Mouse (Mus musculus): ENCODE measurements around the gene Nkx2-5. TPM values are rescaled to one million over a fixed set of nuclear protein-coding genes. Genes with fewer than 3 reads are reported as not detected.

Nkx2-5 gene
- polyA plus RNA-seq, 1 experiment from 2014 or later: 0.91 TPM

- no peak for ATAC-seq (ENCODE audit: low FRiP score, low TSS enrichment)
- no peak for TF ChIP-seq EP300 (optimal IDR thresholded peaks at IDR 0.05)
- TF ChIP-seq CTCF (IDR thresholded peaks at IDR 0.05; ENCODE audit: low read depth): no peak
Observed at GRCm38 (mm10) chr17:26792096-26792495, 52.7 kb downstream of the Nkx2-5 start.

GRCm38 (mm10) chr17:26791580-26791979, 53.2 kb downstream of the Nkx2-5 start:
- Histone ChIP-seq H3K4me1 (replicated peaks; ENCODE audit: control insufficient read depth, insufficient read depth) (no peaks in the 10 kb centered on the region), H3K9ac (ENCODE audit: low read length) (no peak overlapping the region), H3K36me3 (ENCODE audit: control insufficient read depth, insufficient read depth, low read length) (peaks cover 17% of the 10 kb centered on the region), H3K4me3 (ENCODE audit: low read depth, low read length) (no peak overlapping the region), H3K27ac (replicated peaks) (no peak overlapping the region), H3K9me3 (ENCODE audit: control insufficient read depth, low read length) (no peaks in the 10 kb centered on the region), H3K27me3 (ENCODE audit: control insufficient read depth, insufficient read depth, low read length) (no peaks in the 10 kb centered on the region), H3K4me2 (replicated peaks; ENCODE audit: low read depth) (no peak overlapping the region)
- ATAC-seq (ENCODE audit: low FRiP score, low TSS enrichment) (no peak), DNase-seq (ENCODE audit: low spot score) (no peak)
- 84% methylated on average over 7 of the region's 7 CpGs for WGBS
- TF ChIP-seq CTCF (IDR thresholded peaks at IDR 0.05; ENCODE audit: low read depth) (no peak), EP300 (optimal IDR thresholded peaks at IDR 0.05) (no peak)

More at GRCm38 (mm10) chr17:26792096-26792495, 52.7 kb downstream of the Nkx2-5 start:
- 92% methylated on average over 15 of the region's 15 CpGs for WGBS
- H3K4me1 ChIP-seq (replicated peaks; ENCODE audit: control insufficient read depth, insufficient read depth): no peaks in the 10 kb centered on the region
- H3K27me3 ChIP-seq (ENCODE audit: control insufficient read depth, insufficient read depth, low read length): no peaks in the 10 kb centered on the region
- no peak overlapping the region for H3K9ac ChIP-seq (ENCODE audit: low read length)
- no peak overlapping the region for H3K4me2 ChIP-seq (replicated peaks; ENCODE audit: low read depth)
- no peaks in the 10 kb centered on the region for H3K9me3 ChIP-seq (ENCODE audit: control insufficient read depth, low read length)
- DNase-seq (ENCODE audit: low spot score): no peak
- no peak overlapping the region for H3K27ac ChIP-seq (replicated peaks)
- H3K36me3 ChIP-seq (ENCODE audit: control insufficient read depth, insufficient read depth, low read length): peaks cover 17% of the 10 kb centered on the region
- no peak overlapping the region for H3K4me3 ChIP-seq (ENCODE audit: low read depth, low read length)

GRCm38 (mm10) chr17:26790269-26791214, 54.3 kb downstream of the Nkx2-5 start:
- no peak for DNase-seq (ENCODE audit: low spot score)
- Histone ChIP-seq H3K9ac (ENCODE audit: low read length) (no peak overlapping the region), H3K4me2 (replicated peaks; ENCODE audit: low read depth) (no peak overlapping the region), H3K9me3 (ENCODE audit: control insufficient read depth, low read length) (no peaks in the 10 kb centered on the region), H3K27ac (replicated peaks) (no peak overlapping the region), H3K27me3 (ENCODE audit: control insufficient read depth, insufficient read depth, low read length) (no peaks in the 10 kb centered on the region), H3K4me1 (replicated peaks; ENCODE audit: control insufficient read depth, insufficient read depth) (no peaks in the 10 kb centered on the region), H3K4me3 (ENCODE audit: low read depth, low read length) (no peak overlapping the region), H3K36me3 (ENCODE audit: control insufficient read depth, insufficient read depth, low read length) (peaks cover 17% of the 10 kb centered on the region)
- TF ChIP-seq CTCF (IDR thresholded peaks at IDR 0.05; ENCODE audit: low read depth) (no peak), EP300 (optimal IDR thresholded peaks at IDR 0.05) (no peak)
- WGBS: 87% methylated on average over 11 of the region's 11 CpGs
- ATAC-seq (ENCODE audit: low FRiP score, low TSS enrichment): no peak

GRCm38 (mm10) chr17:26789460-26790268, 55.1 kb downstream of the Nkx2-5 start:
- no peaks in the 10 kb centered on the region for H3K9me3 ChIP-seq (ENCODE audit: control insufficient read depth, low read length)
- DNase-seq (ENCODE audit: low spot score) (no peak), ATAC-seq (ENCODE audit: low FRiP score, low TSS enrichment) (no peak)
- no peak overlapping the region for H3K9ac ChIP-seq (ENCODE audit: low read length)
- no peak overlapping the region for H3K4me3 ChIP-seq (ENCODE audit: low read depth, low read length)
- TF ChIP-seq CTCF (IDR thresholded peaks at IDR 0.05; ENCODE audit: low read depth) (no peak), EP300 (optimal IDR thresholded peaks at IDR 0.05) (no peak)
- WGBS: 88% methylated on average over 8 of the region's 8 CpGs
- H3K27me3 ChIP-seq (ENCODE audit: control insufficient read depth, insufficient read depth, low read length): no peaks in the 10 kb centered on the region
- H3K4me1 ChIP-seq (replicated peaks; ENCODE audit: control insufficient read depth, insufficient read depth): no peaks in the 10 kb centered on the region
- H3K4me2 ChIP-seq (replicated peaks; ENCODE audit: low read depth): no peak overlapping the region
- no peak overlapping the region for H3K27ac ChIP-seq (replicated peaks)
- H3K36me3 ChIP-seq (ENCODE audit: control insufficient read depth, insufficient read depth, low read length): peaks cover 19% of the 10 kb centered on the region

GRCm38 (mm10) chr17:26788986-26789385, 55.8 kb downstream of the Nkx2-5 start:
- TF ChIP-seq EP300 (optimal IDR thresholded peaks at IDR 0.05) (no peak), CTCF (IDR thresholded peaks at IDR 0.05; ENCODE audit: low read depth) (no peak)
- Histone ChIP-seq H3K4me1 (replicated peaks; ENCODE audit: control insufficient read depth, insufficient read depth) (no peaks in the 10 kb centered on the region), H3K36me3 (ENCODE audit: control insufficient read depth, insufficient read depth, low read length) (peaks cover 19% of the 10 kb centered on the region), H3K9ac (ENCODE audit: low read length) (no peak overlapping the region), H3K4me2 (replicated peaks; ENCODE audit: low read depth) (no peak overlapping the region), H3K9me3 (ENCODE audit: control insufficient read depth, low read length) (no peaks in the 10 kb centered on the region), H3K27ac (replicated peaks) (no peak overlapping the region), H3K4me3 (ENCODE audit: low read depth, low read length) (no peak overlapping the region), H3K27me3 (ENCODE audit: control insufficient read depth, insufficient read depth, low read length) (no peaks in the 10 kb centered on the region)
- no peak for ATAC-seq (ENCODE audit: low FRiP score, low TSS enrichment)
- DNase-seq (ENCODE audit: low spot score): no peak
- 90% methylated on average over 8 of the region's 8 CpGs for WGBS

Other genes starting within 250 kb of the Nkx2-5 start
- 334 and 340 TPM in 2 replicates for gene Atp6v0e, start 181.8 kb downstream of the Nkx2-5 start, polyA plus RNA-seq (2015; fragmentation: Nextera tagmentation; extraction: Ambion mirVana)
- gene Crebrf, start 129.4 kb downstream of the Nkx2-5 start, polyA plus RNA-seq (2015; fragmentation: Nextera tagmentation; extraction: Ambion mirVana): 6.1 and 9.3 TPM in 2 replicates
- 33.3 and 33.9 TPM in 2 replicates for gene Bnip1, start 63.9 kb downstream of the Nkx2-5 start, polyA plus RNA-seq (2015; fragmentation: Nextera tagmentation; extraction: Ambion mirVana)
- gene Kifc5b, start 72.1 kb upstream of the Nkx2-5 start, polyA plus RNA-seq (2015; fragmentation: Nextera tagmentation; extraction: Ambion mirVana): 1.5 and 1.6 TPM in 2 replicates
- 4.7 and 5.8 TPM in 2 replicates for gene Phf1, start 88.0 kb upstream of the Nkx2-5 start, polyA plus RNA-seq (2015; fragmentation: Nextera tagmentation; extraction: Ambion mirVana)
- gene Cuta, start 94.6 kb upstream of the Nkx2-5 start, polyA plus RNA-seq (2015; fragmentation: Nextera tagmentation; extraction: Ambion mirVana): 157 and 163 TPM in 2 replicates
- 0.61 and 0.70 TPM in 2 replicates for gene Syngap1, start 96.2 kb upstream of the Nkx2-5 start, polyA plus RNA-seq (2015; fragmentation: Nextera tagmentation; extraction: Ambion mirVana)
- 6.9 and 7.8 TPM in 2 replicates for gene Zbtb9, start 128.2 kb upstream of the Nkx2-5 start, polyA plus RNA-seq (2015; fragmentation: Nextera tagmentation; extraction: Ambion mirVana)
- gene Bak1, start 184.0 kb upstream of the Nkx2-5 start, polyA plus RNA-seq (2015; fragmentation: Nextera tagmentation; extraction: Ambion mirVana): 3.5 and 3.6 TPM in 2 replicates
- 5.9 and 6.6 TPM in 2 replicates for gene Itpr3, start 212.3 kb upstream of the Nkx2-5 start, polyA plus RNA-seq (2015; fragmentation: Nextera tagmentation; extraction: Ambion mirVana)